Mouse (Mus musculus): ENCODE results near the gene Ago4. TPM values are rescaled to one million over a fixed set of nuclear protein-coding genes. Genes with fewer than 3 reads are reported as not detected.

The Ago4 gene
- polyA plus RNA-seq, 1 experiment from 2014 or later = 1.6 TPM

DNA sequence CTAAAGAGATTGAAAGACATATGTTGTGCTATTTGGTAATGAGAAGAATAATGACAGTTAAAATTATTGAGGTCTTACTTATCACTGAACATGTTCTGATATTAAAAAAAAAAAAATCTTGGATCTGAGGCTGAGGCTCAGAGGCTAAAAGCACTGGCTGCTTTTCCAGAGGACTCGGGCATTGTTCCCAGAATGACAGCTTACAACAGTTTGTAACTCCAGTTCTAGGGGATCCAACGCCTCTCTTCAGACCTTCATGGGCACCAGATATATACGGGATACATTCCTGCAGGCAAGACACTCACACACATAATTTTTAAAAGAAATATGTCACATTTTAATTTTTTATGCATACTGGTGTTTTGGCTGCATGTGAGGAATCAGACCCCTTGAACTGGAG lies 7.1 kb downstream of the Ago4 start:
- no peak for TF ChIP-seq CTCF (IDR thresholded peaks at IDR 0.05)
- ATAC-seq (no peak), DNase-seq (ENCODE audit: low read depth, low spot score) (no peak)
- ChIA-PET POLR2A (no interaction called here), CTCF (no interaction called here)
- H3K27me3 ChIP-seq = no peaks in the 10 kb centered on the region
- in situ Hi-C loops (cut with MboI; ENCODE audit: low pct_unique_long_range_greater_than_20kb) = no loop called here

GRCm38 (mm10) chr4:126512308-126513066 lies 20.8 kb downstream of the Ago4 start:
- no peak for DNase-seq (ENCODE audit: low read depth, low spot score)
- TF ChIP-seq CTCF (IDR thresholded peaks at IDR 0.05) = no peak
- ChIA-PET POLR2A (no interaction called here), CTCF (no interaction called here)
- in situ Hi-C loops (cut with MboI; ENCODE audit: low pct_unique_long_range_greater_than_20kb) = no loop called here
- H3K27me3 ChIP-seq = no peaks in the 10 kb centered on the region
- no peak for ATAC-seq

- ATAC-seq (no peak), DNase-seq (ENCODE audit: low read depth, low spot score) (no peak)
- CTCF ChIA-PET = no interaction called here
- H3K27me3 ChIP-seq = no peaks in the 10 kb centered on the region
- in situ Hi-C loops (cut with MboI; ENCODE audit: low pct_unique_long_range_greater_than_20kb) = no loop called here
- TF ChIP-seq CTCF (IDR thresholded peaks at IDR 0.05) = no peak
- POLR2A ChIA-PET = no interaction called here
Observed at GRCm38 (mm10) chr4:126511013-126511412, 22.3 kb downstream of the Ago4 start.

GRCm38 (mm10) chr4:126509072-126509471 lies 24.2 kb downstream of the Ago4 start:
- no peaks in the 10 kb centered on the region for H3K27me3 ChIP-seq
- DNase-seq (ENCODE audit: low read depth, low spot score) (no peak), ATAC-seq (no peak)
- CTCF ChIA-PET = no interaction called here
- POLR2A ChIA-PET = no interaction called here
- TF ChIP-seq CTCF (IDR thresholded peaks at IDR 0.05) = no peak
- in situ Hi-C loops (cut with MboI; ENCODE audit: low pct_unique_long_range_greater_than_20kb) = no loop called here

DNA sequence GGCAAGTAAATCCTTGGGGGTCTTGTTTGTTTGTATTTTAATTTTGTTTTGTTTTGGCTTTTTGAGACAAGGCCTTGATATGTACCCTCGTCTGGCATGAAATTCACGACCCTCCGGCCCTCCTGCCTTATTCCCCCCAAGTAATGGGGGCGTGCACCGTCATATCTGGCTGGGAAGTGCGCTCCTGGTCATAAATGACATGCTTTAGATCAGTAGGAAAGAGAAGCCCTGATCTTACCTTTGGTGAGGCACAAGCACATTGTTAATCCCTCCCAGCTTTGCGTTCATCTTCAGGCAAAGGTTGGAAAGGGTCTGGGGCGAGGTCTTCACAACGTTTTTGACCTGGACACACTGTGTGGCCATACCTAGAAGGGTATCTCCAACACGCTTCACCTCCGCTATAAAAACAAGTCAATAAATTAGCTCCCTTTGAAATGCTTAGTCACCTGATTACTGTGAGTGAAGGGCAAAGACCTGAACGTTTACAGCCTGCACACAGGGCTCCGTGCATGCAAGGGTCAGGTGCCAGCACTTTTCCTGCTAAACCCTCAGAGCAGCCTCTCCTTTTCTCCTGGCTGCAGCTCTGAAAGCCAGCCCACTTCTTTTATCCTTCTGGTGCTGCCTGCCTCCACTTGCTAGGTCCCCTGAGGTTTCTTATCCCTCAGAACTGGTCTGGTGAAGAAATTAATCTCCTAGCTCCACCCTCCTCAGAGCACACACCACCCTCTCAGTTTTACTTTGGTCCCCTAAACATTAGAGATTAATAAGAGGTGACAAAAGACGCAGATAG lies 25.0 kb downstream of the Ago4 start:
- no peak for ATAC-seq
- POLR2A ChIA-PET = no interaction called here
- in situ Hi-C loops (cut with MboI; ENCODE audit: low pct_unique_long_range_greater_than_20kb) = no loop called here
- TF ChIP-seq CTCF (IDR thresholded peaks at IDR 0.05) = no peak
- H3K27me3 ChIP-seq = no peaks in the 10 kb centered on the region
- CTCF ChIA-PET = no interaction called here
- DNase-seq (ENCODE audit: low read depth, low spot score) = no peak

- no peak for ATAC-seq
- TF ChIP-seq CTCF (IDR thresholded peaks at IDR 0.05) = no peak
- CTCF ChIA-PET = no interaction called here
- DNase-seq (ENCODE audit: low read depth, low spot score) = no peak
- POLR2A ChIA-PET = no interaction called here
- in situ Hi-C loops (cut with MboI; ENCODE audit: low pct_unique_long_range_greater_than_20kb) = no loop called here
- H3K27me3 ChIP-seq = no peaks in the 10 kb centered on the region
Observed at GRCm38 (mm10) chr4:126502977-126503309, 30.3 kb downstream of the Ago4 start.

DNA sequence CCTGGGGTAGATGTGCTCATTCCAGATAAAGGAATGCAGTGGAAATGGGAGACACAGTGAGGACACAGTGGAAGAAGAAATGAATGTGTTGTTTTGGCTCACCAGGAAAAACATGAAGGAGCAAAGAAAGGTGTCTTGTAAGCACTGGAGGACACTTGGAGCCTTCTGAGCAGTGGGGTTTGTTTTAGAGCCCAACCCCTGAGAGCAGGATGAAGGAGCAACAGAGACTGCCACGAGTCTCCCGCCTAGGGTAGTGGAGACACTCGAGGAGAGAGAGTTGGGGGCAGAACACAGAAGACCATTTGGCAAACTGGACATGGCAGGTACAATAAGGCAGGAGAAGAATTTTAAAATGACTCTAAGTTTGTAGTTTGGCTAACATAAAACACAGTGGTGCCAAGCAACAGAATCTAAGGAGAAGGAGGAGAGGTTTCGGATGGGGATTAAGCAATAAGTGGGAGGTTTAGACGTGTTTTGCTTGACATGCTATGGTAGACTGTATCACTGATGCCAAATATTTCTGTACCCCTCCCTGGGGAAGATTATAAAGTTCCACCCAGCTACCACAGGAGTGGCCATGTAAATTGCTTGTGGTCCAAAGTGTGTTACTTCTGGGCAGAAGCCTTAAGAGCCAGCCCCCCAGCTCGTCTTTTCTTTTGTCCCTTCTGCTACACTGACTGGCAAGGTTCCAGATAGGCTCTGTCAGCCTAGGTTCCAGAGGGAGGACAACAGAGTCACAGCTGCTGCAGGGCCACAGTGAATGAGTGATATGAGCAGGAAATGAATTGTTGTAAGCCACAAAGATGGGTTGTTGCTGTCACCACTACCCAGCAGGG lies 30.9 kb downstream of the Ago4 start:
- ATAC-seq (no peak), DNase-seq (ENCODE audit: low read depth, low spot score) (no peak)
- no peaks in the 10 kb centered on the region for H3K27me3 ChIP-seq
- no peak for TF ChIP-seq CTCF (IDR thresholded peaks at IDR 0.05)
- CTCF ChIA-PET = no interaction called here
- POLR2A ChIA-PET = no interaction called here
- in situ Hi-C loops (cut with MboI; ENCODE audit: low pct_unique_long_range_greater_than_20kb) = no loop called here

- no peak for DNase-seq (ENCODE audit: low read depth, low spot score)
- in situ Hi-C loops (cut with MboI; ENCODE audit: low pct_unique_long_range_greater_than_20kb) = no loop called here
- ChIA-PET POLR2A (no interaction called here), CTCF (no interaction called here)
- no peaks in the 10 kb centered on the region for H3K27me3 ChIP-seq
- no peak for ATAC-seq
- no peak for TF ChIP-seq CTCF (IDR thresholded peaks at IDR 0.05)
Observed at GRCm38 (mm10) chr4:126498601-126499000, 34.7 kb downstream of the Ago4 start.

GRCm38 (mm10) chr4:126496963-126497362 lies 36.3 kb downstream of the Ago4 start:
- CTCF ChIA-PET = no interaction called here
- no peak for TF ChIP-seq CTCF (IDR thresholded peaks at IDR 0.05)
- DNase-seq (ENCODE audit: low read depth, low spot score) (no peak), ATAC-seq (no peak)
- POLR2A ChIA-PET = interaction anchor here (0.7 kb wide), 1 partner anchor 24 kb away, joined by 3 read pairs; no protein-coding TSS in a partner anchor
- in situ Hi-C loops (cut with MboI; ENCODE audit: low pct_unique_long_range_greater_than_20kb) = no loop called here
- no peaks in the 10 kb centered on the region for H3K27me3 ChIP-seq

DNA sequence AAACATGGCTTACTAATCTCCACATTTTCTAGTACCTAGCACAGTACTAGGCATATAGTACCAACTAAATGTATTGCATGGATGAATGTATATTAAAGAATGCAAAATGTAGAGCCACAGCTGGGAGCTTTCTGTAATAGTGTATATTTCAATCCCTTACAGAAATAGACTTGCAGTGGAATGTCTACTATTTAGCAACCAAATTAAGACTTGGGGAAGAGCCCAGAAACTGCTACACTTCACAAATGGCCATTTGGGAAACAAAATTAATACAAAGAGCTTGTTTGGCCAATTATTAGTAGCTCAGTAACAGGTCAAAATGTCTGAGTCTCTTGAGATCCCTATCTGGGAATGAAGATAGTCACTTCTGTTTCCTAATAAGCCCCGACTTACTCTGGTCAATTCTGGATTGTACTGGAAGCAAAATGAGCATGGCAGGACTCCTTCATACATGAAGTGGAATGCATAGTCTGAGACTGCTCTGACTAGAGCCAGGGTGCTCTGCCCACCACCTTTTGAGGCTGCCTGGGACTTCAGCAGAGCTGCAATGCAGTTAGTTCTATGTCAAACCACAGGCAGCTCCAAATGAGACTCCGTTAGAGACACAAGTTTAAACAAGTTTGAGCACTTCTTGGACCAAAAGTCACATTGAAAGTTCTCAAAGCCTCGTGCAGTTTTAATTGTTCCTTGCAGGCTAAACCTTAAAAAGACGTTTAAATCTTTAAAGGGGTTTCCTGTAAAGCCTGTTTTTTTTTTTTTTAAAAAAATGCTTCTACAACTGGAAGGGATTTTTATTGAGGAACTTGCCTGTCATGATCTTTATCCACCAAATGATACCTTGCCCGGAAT lies 37.1 kb downstream of the Ago4 start:
- DNase-seq (ENCODE audit: low read depth, low spot score) = no peak
- in situ Hi-C loops (cut with MboI; ENCODE audit: low pct_unique_long_range_greater_than_20kb) = no loop called here
- ChIA-PET POLR2A (no interaction called here), CTCF (no interaction called here)
- ATAC-seq = no peak
- TF ChIP-seq CTCF (IDR thresholded peaks at IDR 0.05) = no peak
- no peaks in the 10 kb centered on the region for H3K27me3 ChIP-seq
